Mouse (Mus musculus) erythroid progenitor cell, adult 5-6 weeks (primary cell): ENCODE data around the gene Nit1. TPM values are rescaled to one million over a fixed set of nuclear protein-coding genes. Genes with fewer than 3 reads are reported as not detected.
A peak's percentile ranks its signal among the peaks of the same experiment; 100 is the strongest.

Experiments
- ATAC-seq: replicated peaks from 2 replicates; pipeline ENCODE4 v1.8.0; 2016; ENCODE audit warnings: moderate number of reproducible peaks, mild to moderate bottlenecking, moderate TSS enrichment, inconsistent platforms; ENCODE audit not compliant: poor library complexity, low FRiP score, severe bottlenecking
- total RNA-seq, 2 experiments: library from RNA; stranded (forward) in 1 of 2; stranded (reverse) in 1 of 2; fragments of 150-400 nt in 1 of 2; fragments of 186-747, 209-891 nt in 1 of 2; gene quantifications; 2 replicates each; pipeline versions ENCODE4 v1.2.3 to v1.2.4; 2015 to 2017; ENCODE audit warnings: low replicate concordance in 2 of 2

The Nit1 gene
- total RNA-seq (2015; ENCODE audit: low replicate concordance) (6.7 and 10.8 TPM in 2 replicates), total RNA-seq (2017; ENCODE audit: low replicate concordance) (11.6 and 24.5 TPM in 2 replicates)

- ATAC-seq = peak; percentile 99
These were observed at the start of gene Nit1, which contains the start of gene Pfdn2 for GRCm38 (mm10) chr1:171345225-171346094. TSS of gene Nit1 (minus strand) at chr1:171345646. TSS of gene Pfdn2 (plus strand) at chr1:171345670.

- ATAC-seq = no peak
These were observed 44.7 kb upstream of the Nit1 start for GRCm38 (mm10) chr1:171390101-171390500.

DNA sequence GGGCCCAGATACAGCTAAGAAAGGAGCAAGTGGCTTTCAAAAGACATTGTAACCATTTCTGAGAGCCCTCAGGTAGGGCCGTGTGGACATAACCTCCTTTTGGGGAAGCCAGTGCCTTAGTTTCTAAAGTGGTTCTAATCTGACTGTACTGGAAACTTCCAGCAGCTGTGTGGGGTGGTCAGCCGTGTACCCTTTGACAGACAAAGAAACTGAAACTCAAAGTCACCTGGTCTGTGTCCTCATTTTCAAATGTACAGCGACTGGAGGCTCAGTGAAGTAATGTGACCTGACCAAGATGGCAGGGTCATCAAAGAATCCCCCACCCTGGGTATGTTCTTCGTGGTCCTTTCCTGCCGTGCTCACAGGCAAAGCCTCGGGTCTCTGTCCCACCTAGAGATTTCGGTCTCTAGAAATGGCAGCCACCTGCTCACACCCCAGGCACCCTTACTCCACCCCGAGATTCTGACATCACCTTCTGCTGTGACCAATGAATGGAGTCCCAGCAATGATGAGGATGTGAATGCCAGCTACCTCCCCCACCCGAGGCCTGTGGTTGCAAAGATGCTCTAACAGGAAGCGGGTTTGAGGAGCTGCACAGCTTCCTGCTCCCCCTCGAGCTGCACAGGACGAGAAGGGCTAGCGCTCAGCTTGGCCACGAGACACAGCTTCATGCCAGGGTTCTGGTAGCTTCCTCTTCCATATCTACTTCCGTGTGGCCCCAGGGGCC is 43.1 kb upstream of the Nit1 start, which contains the start of gene Arhgap30:
Gene Arhgap30, plus strand, starts transcription at position 579 of the 727 bp plus-strand sequence.
- ATAC-seq = 0 out of 2 replicates have a peak, but pooled peaks have one; percentile 40

DNA sequence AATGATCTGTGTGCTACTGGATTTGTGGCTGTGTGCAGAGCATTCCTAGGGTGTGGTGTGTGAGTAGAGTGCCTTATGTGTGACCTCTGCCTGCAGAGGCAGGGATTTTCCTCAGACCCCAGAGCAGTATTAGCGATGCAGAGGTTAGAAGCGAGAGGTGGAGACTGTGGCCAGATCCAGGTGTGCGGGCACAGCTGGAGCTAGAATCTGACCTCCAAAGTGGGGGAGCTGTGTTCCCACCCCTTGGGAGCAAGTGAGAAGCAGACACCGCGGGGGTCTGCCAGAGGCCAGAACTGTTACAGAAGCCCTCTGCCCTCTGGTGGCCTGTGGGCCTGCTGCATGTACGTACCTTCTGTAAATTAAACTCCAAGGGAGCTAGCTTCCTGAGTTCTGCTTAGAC is 41.7 kb upstream of the Nit1 start:
- no peak for ATAC-seq

- no peak for ATAC-seq
These were observed 39.7 kb upstream of the Nit1 start for GRCm38 (mm10) chr1:171385171-171385570.

DNA sequence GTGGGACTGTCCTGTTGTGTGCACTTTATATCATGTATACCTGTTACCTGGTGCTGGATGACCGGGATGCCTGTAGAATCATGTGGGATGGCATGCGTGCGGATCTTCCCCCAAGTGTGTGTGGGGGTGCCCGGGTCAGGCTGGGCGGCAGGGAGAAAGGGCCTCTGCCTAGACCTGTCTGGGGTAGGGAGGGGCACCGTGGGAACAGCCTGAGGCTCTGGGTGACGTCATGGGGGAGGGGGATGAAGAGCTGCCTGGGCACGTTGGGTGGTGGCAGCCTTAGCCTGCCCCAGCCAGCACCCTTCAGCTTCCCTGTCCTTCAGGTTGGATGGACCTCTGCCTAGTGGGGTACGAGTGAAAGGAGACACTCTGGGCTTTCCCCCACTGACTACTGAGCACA is 38.9 kb upstream of the Nit1 start:
- ATAC-seq = no peak

- ATAC-seq = no peak
These were observed 36.7 kb upstream of the Nit1 start for GRCm38 (mm10) chr1:171382096-171382620.

- 0 out of 2 replicates have a peak, but pooled peaks have one; percentile 29 for ATAC-seq
These were observed 34.6 kb upstream of the Nit1 start for GRCm38 (mm10) chr1:171379935-171380599.

DNA sequence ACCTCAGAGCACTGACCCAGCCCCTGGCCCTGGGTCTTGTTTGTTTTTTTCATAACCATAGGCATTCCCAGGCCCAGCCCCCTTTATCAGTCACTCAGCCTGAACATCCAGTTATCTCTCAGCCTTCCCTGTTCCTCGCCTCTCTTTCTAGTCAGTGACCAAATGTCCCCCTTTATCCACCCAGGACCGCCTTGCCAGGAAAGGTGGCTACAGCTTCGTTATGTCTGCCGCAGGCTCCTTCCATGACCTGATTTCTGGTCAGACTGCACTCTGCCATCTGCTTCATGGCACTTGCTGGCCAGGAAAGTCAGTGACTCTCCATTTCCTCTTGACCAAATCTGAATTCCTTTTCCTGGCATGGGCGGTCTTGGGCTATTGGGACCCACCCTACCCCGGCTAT is 32.9 kb upstream of the Nit1 start:
- no peak for ATAC-seq

DNA sequence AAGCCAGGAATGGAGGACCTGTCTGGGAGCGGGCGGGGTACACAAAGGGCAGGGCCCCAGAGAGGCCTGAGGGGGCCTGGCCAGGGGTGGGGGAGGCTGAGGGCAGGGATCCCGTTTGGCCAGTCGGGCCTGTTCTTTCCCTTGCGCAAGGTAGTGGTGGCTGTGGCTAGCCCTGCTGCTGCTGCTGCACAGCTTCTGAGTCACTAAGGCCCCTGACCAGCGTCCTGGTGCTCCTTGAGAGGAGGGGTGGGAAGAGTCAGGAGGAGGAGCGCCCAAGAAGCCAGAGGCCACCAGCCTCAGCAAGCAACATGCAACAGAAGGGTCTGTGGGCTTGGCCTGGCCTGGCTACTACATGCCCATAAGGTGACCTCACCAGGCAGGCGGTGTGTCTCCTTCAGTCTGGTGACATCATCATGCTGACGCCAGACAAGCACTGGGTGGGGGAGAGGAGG is 30.2 kb upstream of the Nit1 start:
- no peak for ATAC-seq

DNA sequence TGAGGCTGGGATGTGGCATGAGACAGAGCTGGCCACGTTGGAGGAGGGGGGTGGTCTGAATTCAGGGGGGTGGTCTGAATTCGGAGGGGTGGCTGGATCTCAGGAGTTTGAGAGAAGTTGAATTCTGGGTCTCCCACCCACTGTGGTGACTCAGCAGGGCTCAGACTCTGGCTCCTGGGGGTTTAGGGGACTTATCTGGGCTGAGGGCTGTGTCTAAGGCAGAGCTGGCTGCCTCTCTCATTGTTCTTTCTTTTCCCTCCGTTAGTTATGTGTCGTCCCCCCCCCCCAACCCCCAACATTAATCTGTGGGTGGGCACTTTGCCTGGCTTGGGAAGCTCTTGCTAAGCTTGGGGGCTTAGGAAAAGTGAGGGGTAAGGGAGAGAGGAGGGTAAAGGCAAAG is 28.5 kb upstream of the Nit1 start:
- no peak for ATAC-seq

DNA sequence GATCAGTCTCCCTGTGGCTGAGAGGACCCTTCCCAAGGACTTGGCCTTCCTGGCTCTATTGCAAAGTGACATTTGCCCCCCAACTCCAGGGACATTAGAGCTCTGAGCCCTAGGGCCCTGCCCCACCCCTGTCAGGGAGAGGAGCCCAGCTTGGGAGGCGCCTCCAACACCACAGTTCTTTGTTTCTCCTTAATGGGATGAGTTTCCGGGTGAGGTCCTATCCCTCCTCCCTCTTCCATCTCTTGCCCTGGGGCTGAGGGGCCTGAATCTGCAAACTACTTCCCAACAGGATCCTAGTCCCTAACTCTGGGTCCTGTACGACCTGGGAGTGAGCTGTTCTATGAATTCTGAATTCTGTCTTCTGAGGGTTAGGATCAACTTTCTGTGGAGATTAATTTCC is 27.4 kb upstream of the Nit1 start:
- ATAC-seq = no peak

GRCm38 (mm10) chr1:171369845-171370556 is 24.6 kb upstream of the Nit1 start, which contains the start of gene Nectin4:
TSS of gene Nectin4 (plus strand) at chr1:171370099.
- no peak for ATAC-seq

- no peak for ATAC-seq
These were observed 20.5 kb upstream of the Nit1 start for GRCm38 (mm10) chr1:171365934-171366333.

DNA sequence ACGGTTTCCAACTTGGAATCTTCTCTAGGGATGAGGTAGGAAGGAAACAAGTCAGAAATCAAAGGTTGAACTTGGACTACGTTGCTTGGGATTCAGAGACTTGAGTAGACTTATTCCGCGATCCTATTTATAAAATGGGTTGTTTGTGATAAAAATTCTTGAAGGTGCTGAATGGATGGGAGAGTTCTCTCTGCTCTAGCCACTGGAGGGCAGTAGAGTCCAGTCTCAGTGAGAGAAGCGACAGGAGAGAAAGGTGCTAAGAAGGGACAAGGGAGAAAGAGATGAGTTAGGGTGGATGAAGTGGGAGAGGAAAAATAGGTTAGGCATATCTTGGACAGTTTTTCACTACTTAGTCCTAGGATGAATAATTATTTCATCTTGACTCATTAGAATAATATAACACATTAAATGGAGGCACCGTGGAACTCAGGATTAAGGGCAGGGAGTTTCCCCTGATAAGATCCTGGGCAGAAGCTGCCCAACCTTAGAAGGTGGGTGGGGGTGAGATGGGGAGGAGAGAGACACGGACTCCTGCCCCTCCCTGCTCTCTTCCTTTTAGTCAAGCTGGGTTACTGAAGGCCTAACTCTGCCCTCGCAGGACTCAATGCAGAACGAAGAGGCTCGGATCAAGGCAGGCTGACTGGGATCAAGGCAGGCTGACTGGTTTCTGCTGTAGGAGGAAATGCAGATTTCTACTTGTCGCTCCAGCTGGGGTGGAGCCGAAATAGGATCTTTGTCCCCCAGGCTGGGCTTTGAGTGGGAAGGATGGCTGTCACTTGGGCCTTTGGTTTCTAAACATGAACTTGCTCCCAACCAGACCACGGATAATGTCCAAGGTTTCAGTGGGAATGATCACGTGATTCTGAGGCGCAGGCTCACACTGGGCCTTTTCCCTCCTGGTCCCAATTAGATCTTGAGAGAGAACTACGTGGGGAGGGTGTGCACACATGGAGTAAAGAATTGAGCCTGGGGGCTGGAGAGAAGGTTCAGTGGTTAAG is 16.0 kb upstream of the Nit1 start:
- peak; percentile 82 for ATAC-seq

GRCm38 (mm10) chr1:171360656-171361055 is 15.2 kb upstream of the Nit1 start, which contains the start of gene Klhdc9:
TSS of gene Klhdc9 (minus strand) at chr1:171360798.
- ATAC-seq = peak; percentile 88

- ATAC-seq = peak; percentile 1; the same call in 1 of the 2 replicates
These were observed 14.8 kb upstream of the Nit1 start for GRCm38 (mm10) chr1:171360253-171360652.

DNA sequence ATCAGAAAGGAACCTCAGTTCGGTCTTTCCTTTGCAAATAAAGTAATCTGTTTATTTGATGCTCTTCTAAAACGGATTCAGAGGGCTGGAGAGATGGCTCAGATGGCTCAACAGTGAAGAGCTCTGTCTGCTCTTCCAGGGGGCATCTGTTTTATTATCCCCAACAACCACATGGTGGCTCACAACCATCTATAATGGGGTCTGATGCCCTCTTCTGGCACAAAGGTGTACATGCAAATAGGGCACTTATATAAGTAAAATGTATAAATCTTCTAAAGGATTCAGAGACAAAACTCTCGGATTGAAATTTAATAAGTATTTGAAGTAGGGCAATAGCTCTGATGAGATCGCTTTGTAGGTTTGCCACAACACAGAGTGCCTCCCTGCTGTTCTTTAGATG is 13.0 kb upstream of the Nit1 start:
- ATAC-seq = 0 out of 2 replicates have a peak, but pooled peaks have one; percentile 31
